In genomic region chr4:142303374-142304020, GRCm38 (mm10) we compare ENCODE assay signal across 11 mouse cellular contexts.
DNase-seq lines count a peak whose midpoint lies in the region; ATAC-seq and TF ChIP-seq lines count a peak whose summit lies in the region.
"Had no signal": no experiment of that assay in that cellular context is flagged by ENCODE, and none has a peak within 500 bp of the region (broad histone marks: within the 10 kb centered on the region; RNA-seq: fewer than 3 reads in every experiment).

No protein-coding gene starts in this region.

- H3K27me3 ChIP-seq in embryonic facial prominence, embryonic 13.5 days, result no peaks in the 10 kb centered on the region
- H3K27me3 ChIP-seq: neural tube, embryonic 12.5 days had no signal

- 72% methylated on average over 10 of the region's 10 CpGs for WGBS in embryonic facial prominence, embryonic 13.5 days
- 73% methylated on average over 10 of the region's 10 CpGs for WGBS in olfactory bulb, adult 2 months

- TF ChIP-seq CTCF in olfactory bulb, adult 2 months (IDR thresholded peaks at IDR 0.05; ENCODE audit: insufficient read depth, low read depth, low read length), result no peak

- no peaks in the 10 kb centered on the region for H3K36me3 ChIP-seq in embryonic facial prominence, embryonic 13.5 days
- H3K36me3 ChIP-seq: neural tube, embryonic 12.5 days had no signal

- peak overlapping the region; percentile 32; the same call in 1 of the 2 replicates for H3K9ac ChIP-seq in embryonic facial prominence, embryonic 13.5 days

- H3K4me1 ChIP-seq in embryonic facial prominence, embryonic 13.5 days, result peaks cover 27% of the 10 kb centered on the region
- H3K4me1 ChIP-seq in olfactory bulb, adult 2 months (ENCODE audit: control insufficient read depth, insufficient read depth, low read length), result peaks cover 56% of the 10 kb centered on the region

- no peak overlapping the region for H3K27ac ChIP-seq in embryonic facial prominence, embryonic 13.5 days
- peak overlapping the region; percentile 22; the same call in 1 of the 2 replicates for H3K27ac ChIP-seq in olfactory bulb, adult 2 months (ENCODE audit: insufficient read depth, low read depth, low read length)
- H3K27ac ChIP-seq: neural tube, embryonic 12.5 days had no signal

- no peak overlapping the region for H3K4me2 ChIP-seq in embryonic facial prominence, embryonic 13.5 days
- H3K4me2 ChIP-seq: neural tube, embryonic 12.5 days had no signal

- H3K4me3 ChIP-seq in embryonic facial prominence, embryonic 13.5 days, result no peak overlapping the region
- H3K4me3 ChIP-seq in olfactory bulb, adult 2 months (ENCODE audit: insufficient read depth, low read depth, low read length), result no peak overlapping the region
- H3K4me3 ChIP-seq: neural tube, embryonic 12.5 days had no signal

- ATAC-seq in embryonic facial prominence, embryonic 13.5 days (ENCODE audit: insufficient number of reproducible peaks, insufficient read depth, low FRiP score, low TSS enrichment, low read depth), result no peak; the same call in 1 of the 2 replicates

- peak; percentile 17 for DNase-seq in adrenal gland, postnatal 10 days
- DNase-seq in adrenal gland, adult 18-20 months (ENCODE audit: low spot score in 2 of 2), result no peak
- DNase-seq in ovary, adult 18-20 months (ENCODE audit: low spot score), result peak; percentile 8
- DNase-seq in ovary, postnatal 36 days (ENCODE audit: low spot score), result no peak
- DNase-seq in lung, postnatal 25 days (ENCODE audit: low spot score), result no peak
- no peak for DNase-seq in frontal cortex, postnatal 36 days (ENCODE audit: low spot score in 2 of 2)
- DNase-seq: kidney, postnatal 36 days; lung, postnatal 36 days had no signal

- no peaks in the 10 kb centered on the region for H3K9me3 ChIP-seq in embryonic facial prominence, embryonic 13.5 days
- H3K9me3 ChIP-seq: neural tube, embryonic 12.5 days had no signal

- no peak for TF ChIP-seq POLR2A in olfactory bulb, adult 2 months (IDR thresholded peaks at IDR 0.05; ENCODE audit: insufficient read depth, low read depth, low read length)

Comparison
In these comparisons a context has a peak if more than half of its experiments do, and no peak if none do; other contexts are left out.
1. DNase-seq: peak in adrenal gland, postnatal 10 days (single experiment) and ovary, adult 18-20 months (single experiment); none in adrenal gland, adult 18-20 months (0 of 2), ovary, postnatal 36 days (single experiment), lung, postnatal 25 days (single experiment) and frontal cortex, postnatal 36 days (0 of 2).